Mouse (Mus musculus): ENCODE measurements around the gene 2310034G01Rik.

The 2310034G01Rik gene

GRCm38 (mm10) chr19:46300294-46301045, 49.6 kb downstream of the 2310034G01Rik start:
- no peak for DNase-seq (ENCODE audit: low spot score)

Data from urinary bladder, postnatal 10 days (tissue).